Mouse (Mus musculus): ENCODE data around the gene Tssk1. TPM values are rescaled to one million over a fixed set of nuclear protein-coding genes. Genes with fewer than 3 reads are reported as not detected.

Tssk1 gene
- polyA plus RNA-seq, 1 experiment from 2014 or later: 0.04 TPM

DNA sequence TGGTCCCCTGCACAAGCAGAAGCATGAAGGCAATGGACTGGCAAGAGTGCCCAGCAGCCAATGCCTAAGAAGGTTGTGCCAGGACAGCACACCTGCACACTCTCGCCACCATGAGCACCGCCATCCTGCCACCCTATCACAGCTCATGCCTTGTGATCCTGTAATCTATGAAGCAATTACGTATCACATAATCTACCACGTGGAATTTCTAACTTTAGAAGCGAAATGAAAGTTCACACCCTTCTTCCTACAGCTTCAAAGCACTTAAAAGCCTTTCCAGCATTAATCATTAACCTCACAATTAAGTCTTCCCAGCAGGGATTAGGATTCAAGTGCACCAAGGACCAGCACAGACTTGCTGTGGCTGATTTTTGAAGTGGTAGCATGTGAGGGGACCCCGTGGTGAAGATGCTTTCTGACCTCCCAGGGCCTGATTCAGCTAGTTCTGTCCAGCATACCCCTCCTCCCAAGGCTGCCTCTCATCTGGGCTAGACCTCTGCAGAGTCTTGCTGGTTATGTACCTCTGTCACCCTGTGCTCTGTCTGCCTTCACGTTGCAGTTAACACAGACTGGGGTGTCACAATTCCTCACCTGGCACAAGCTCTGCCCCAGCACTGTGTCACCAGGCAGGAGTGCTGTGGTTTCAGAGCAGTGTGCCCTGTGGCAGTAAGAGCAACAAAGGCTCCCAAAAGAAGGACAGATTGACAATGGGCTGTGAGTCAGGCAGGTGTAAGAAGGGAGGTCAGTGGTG lies 51.2 kb downstream of the Tssk1 start:
- no peak overlapping the region for H3K4me3 ChIP-seq (replicated peaks; ENCODE audit: low read length)
- peak overlapping the region; percentile 49 for H3K27ac ChIP-seq (ENCODE audit: low read length)
- H3K27me3 ChIP-seq (ENCODE audit: control insufficient read depth, insufficient read depth, low read length): no peaks in the 10 kb centered on the region
- H3K4me1 ChIP-seq (ENCODE audit: control insufficient read depth, insufficient read depth, low read length): no peaks in the 10 kb centered on the region
- no peak overlapping the region for H3K9ac ChIP-seq (ENCODE audit: low read length)
- ATAC-seq (ENCODE audit: insufficient read depth, low FRiP score): peak; percentile 66; the same call in 1 of the 2 replicates
- 45% methylated on average over 7 of the region's 7 CpGs for WGBS
- no peaks in the 10 kb centered on the region for H3K36me3 ChIP-seq (ENCODE audit: control insufficient read depth, insufficient read depth, low read length)
- peak overlapping the region; percentile 25; the same call in 1 of the 2 replicates for H3K4me2 ChIP-seq (ENCODE audit: low read depth, low read length)
- H3K9me3 ChIP-seq (replicated peaks; ENCODE audit: control insufficient read depth, low read length): no peaks in the 10 kb centered on the region

Other genes with a start within 250 kb of the Tssk1 start
- gene Ccdc74a, start 247.8 kb upstream of the Tssk1 start, polyA plus RNA-seq (2015; fragmentation: Nextera tagmentation; extraction: Ambion mirVana): 4.7 and 4.9 TPM in 2 replicates
- gene Med15, start 161.3 kb upstream of the Tssk1 start, polyA plus RNA-seq (2015; fragmentation: Nextera tagmentation; extraction: Ambion mirVana): 39.2 and 42.5 TPM in 2 replicates
- 56.7 and 57.7 TPM in 2 replicates for gene Klhl22, start 134.6 kb upstream of the Tssk1 start, polyA plus RNA-seq (2015; fragmentation: Nextera tagmentation; extraction: Ambion mirVana)
- gene Scarf2, start 96.9 kb upstream of the Tssk1 start, polyA plus RNA-seq (2015; fragmentation: Nextera tagmentation; extraction: Ambion mirVana): 4.8 and 7.3 TPM in 2 replicates
- gene B830017H08Rik, start 61.1 kb upstream of the Tssk1 start, polyA plus RNA-seq (2015; fragmentation: Nextera tagmentation; extraction: Ambion mirVana): not detected in 2 replicates
- gene Car15, start 55.9 kb upstream of the Tssk1 start, polyA plus RNA-seq (2015; fragmentation: Nextera tagmentation; extraction: Ambion mirVana): 2.4 and 3.7 TPM in 2 replicates
- gene Gm20518, start 2.6 kb upstream of the Tssk1 start, polyA plus RNA-seq (2015; fragmentation: Nextera tagmentation; extraction: Ambion mirVana): 0.32 and 0.46 TPM in 2 replicates
- gene Dgcr2, start 4.3 kb downstream of the Tssk1 start, polyA plus RNA-seq (2015; fragmentation: Nextera tagmentation; extraction: Ambion mirVana): 80.6 and 88.8 TPM in 2 replicates
- not detected in 2 replicates for gene Tssk2, start 4.4 kb downstream of the Tssk1 start, polyA plus RNA-seq (2015; fragmentation: Nextera tagmentation; extraction: Ambion mirVana)
- gene Ess2, start 17.1 kb downstream of the Tssk1 start, polyA plus RNA-seq (2015; fragmentation: Nextera tagmentation; extraction: Ambion mirVana): 31.3 and 33.7 TPM in 2 replicates
- gene Gsc2, start 20.8 kb downstream of the Tssk1 start, polyA plus RNA-seq (2015; fragmentation: Nextera tagmentation; extraction: Ambion mirVana): not detected in 2 replicates
- gene Slc25a1, start 34.0 kb downstream of the Tssk1 start, polyA plus RNA-seq (2015; fragmentation: Nextera tagmentation; extraction: Ambion mirVana): 117 and 125 TPM in 2 replicates
- gene Vpreb2, start 86.2 kb downstream of the Tssk1 start, polyA plus RNA-seq (2015; fragmentation: Nextera tagmentation; extraction: Ambion mirVana): not detected in 2 replicates
- 67.7 and 69.2 TPM in 2 replicates for gene Dgcr6, start 158.6 kb downstream of the Tssk1 start, polyA plus RNA-seq (2015; fragmentation: Nextera tagmentation; extraction: Ambion mirVana)
- gene Prodh, start 196.0 kb downstream of the Tssk1 start, polyA plus RNA-seq (2015; fragmentation: Nextera tagmentation; extraction: Ambion mirVana): 15.3 and 17.8 TPM in 2 replicates
- 0.84 and 1.0 TPM in 2 replicates for gene Rtn4r, start 233.4 kb downstream of the Tssk1 start, polyA plus RNA-seq (2015; fragmentation: Nextera tagmentation; extraction: Ambion mirVana)